Mouse (Mus musculus): ENCODE measurements around the gene Best2. TPM values are rescaled to one million over a fixed set of nuclear protein-coding genes. Genes with fewer than 3 reads are reported as not detected.

Gene Best2
- total RNA-seq, 1 experiment from 2014 or later, result not detected

GRCm38 (mm10) chr8:84966603-84967002 lies 47.7 kb downstream of the Best2 start:
- DNase-seq, result peak; percentile 73

GRCm38 (mm10) chr8:84965731-84966291 lies 48.5 kb downstream of the Best2 start:
- DNase-seq, result peak; percentile 96

GRCm38 (mm10) chr8:84963952-84964351 lies 50.4 kb downstream of the Best2 start:
- no peak for DNase-seq

GRCm38 (mm10) chr8:84959811-84960210 lies 54.5 kb downstream of the Best2 start:
- peak; percentile 84 for DNase-seq

Small RNAs within 50 kb of the gene (microRNA-seq; reads per million reads assigned to microRNA genes)
- gene Mir7070, result 0 to 1.3 reads per million in 2 experiments

Other genes starting within 250 kb of the Best2 start
- 124 and 125 TPM in 2 replicates for gene Nfix, start 214.2 kb downstream of the Best2 start, total RNA-seq (2021)
- 7.1 and 7.4 TPM in 2 replicates for gene Dand5, start 191.7 kb downstream of the Best2 start, total RNA-seq (2021)
- 44.4 and 45.7 TPM in 2 replicates for gene Gadd45gip1, start 183.0 kb downstream of the Best2 start, total RNA-seq (2021)
- 108 TPM in 2 replicates for gene Rad23a, start 173.9 kb downstream of the Best2 start, total RNA-seq (2021)
- gene Calr, start 167.6 kb downstream of the Best2 start, total RNA-seq (2021), result 521 and 554 TPM in 2 replicates
- gene Farsa, start 157.5 kb downstream of the Best2 start, total RNA-seq (2021), result 55.2 and 63.4 TPM in 2 replicates
- gene Syce2, start 142.4 kb downstream of the Best2 start, total RNA-seq (2021), result 17.4 and 17.6 TPM in 2 replicates
- 55.4 and 84.8 TPM in 2 replicates for gene Gcdh, start 120.6 kb downstream of the Best2 start, total RNA-seq (2021)
- 0.56 and 5.1 TPM in 2 replicates for gene Klf1, start 112.6 kb downstream of the Best2 start, total RNA-seq (2021)
- gene Dnase2a, start 106.0 kb downstream of the Best2 start, total RNA-seq (2021), result 8.3 and 11.0 TPM in 2 replicates
- gene Mast1, start 77.2 kb downstream of the Best2 start, total RNA-seq (2021), result 1.2 and 3.1 TPM in 2 replicates
- gene Rtbdn, start 67.5 kb downstream of the Best2 start, total RNA-seq (2021), result not detected in 2 replicates
- gene Gm49661, start 45.1 kb downstream of the Best2 start, total RNA-seq (2021), result 2.1 TPM in 1 of 2 replicates, not detected in the other
- 532 and 572 TPM in 2 replicates for gene Prdx2, start 44.9 kb downstream of the Best2 start, total RNA-seq (2021)
- 88.3 and 96.4 TPM in 2 replicates for gene Rnaseh2a, start 44.8 kb downstream of the Best2 start, total RNA-seq (2021)
- 58.3 and 211 TPM in 2 replicates for gene Junb, start 35.8 kb downstream of the Best2 start, total RNA-seq (2021)
- 5.8 and 6.9 TPM in 2 replicates for gene Hook2, start 23.9 kb downstream of the Best2 start, total RNA-seq (2021)
- gene Asna1, start 10.8 kb upstream of the Best2 start, total RNA-seq (2021), result 91.4 and 94.7 TPM in 2 replicates
- 154 and 161 TPM in 2 replicates for gene Trir, start 12.3 kb upstream of the Best2 start, total RNA-seq (2021)
- 65.9 and 67.8 TPM in 2 replicates for gene Tnpo2, start 22.4 kb upstream of the Best2 start, total RNA-seq (2021)
- gene Fbxw9, start 45.5 kb upstream of the Best2 start, total RNA-seq (2021), result 18.0 and 18.4 TPM in 2 replicates
- not detected in 2 replicates for gene Gm5741, start 53.5 kb upstream of the Best2 start, total RNA-seq (2021)
- gene Dhps, start 57.2 kb upstream of the Best2 start, total RNA-seq (2021), result 28.7 and 40.6 TPM in 2 replicates
- 68.3 and 70.3 TPM in 2 replicates for gene Wdr83os, start 66.2 kb upstream of the Best2 start, total RNA-seq (2021)
- gene Wdr83, start 66.8 kb upstream of the Best2 start, total RNA-seq (2021), result 30.0 and 30.9 TPM in 2 replicates
- 49.8 and 56.3 TPM in 2 replicates for gene Man2b1, start 68.7 kb upstream of the Best2 start, total RNA-seq (2021)
- 2.0 and 2.8 TPM in 2 replicates for gene Zfp791, start 108.6 kb upstream of the Best2 start, total RNA-seq (2021)
- gene Cks1brt, start 137.4 kb upstream of the Best2 start, total RNA-seq (2021), result not detected in 2 replicates
- gene Olfr371, start 211.5 kb upstream of the Best2 start, total RNA-seq (2021), result not detected in 2 replicates